Mouse (Mus musculus) brain, embryonic 14.5 days (tissue): ENCODE results near the gene Tgm6. TPM values are rescaled to one million over a fixed set of nuclear protein-coding genes. Genes with fewer than 3 reads are reported as not detected.

Source experiments
- DNase-seq: peaks from one replicate; pipeline ENCODE4 v3.0.0-alpha.2; 2011; ENCODE audit warnings: low read depth
- CTCF ChIP-seq: fragments of 200-500 bp; IDR thresholded peaks from 2 replicates; pipeline ENCODE4 v1.5.1; 2012; ENCODE audit warnings: inconsistent platforms, mild to moderate bottlenecking, moderate library complexity, borderline replicate concordance; ENCODE audit not compliant: insufficient read depth, insufficient read length; ENCODE audit errors: extremely low read depth
- POLR2A ChIP-seq: fragments of 200-500 bp; IDR thresholded peaks from 2 replicates; pipeline ENCODE4 v1.6.1; 2012; ENCODE audit warnings: mild to moderate bottlenecking, inconsistent platforms, borderline replicate concordance; ENCODE audit not compliant: poor library complexity, insufficient read depth, insufficient read length, severe bottlenecking; ENCODE audit errors: extremely low read depth
- polyA plus RNA-seq: library from polyadenylated mRNA; depleted of rRNA; stranded (reverse); fragments of >200 nt; gene quantifications from 2 replicates; pipeline ENCODE4 v1.2.3, GENCODE M21; 2012; rRNA removed

Gene Tgm6
- polyA plus RNA-seq, result 0.18 and 0.23 TPM in 2 replicates

- TF ChIP-seq CTCF (no peak), POLR2A (no peak)
- DNase-seq, result no peak
Observed at GRCm38 (mm10) chr2:130112116-130112515, at the start of gene Tgm6. TSS of gene Tgm6 (plus strand) at chr2:130112416.

GRCm38 (mm10) chr2:130068228-130068627, 44.0 kb upstream of the Tgm6 start:
- DNase-seq, result peak; percentile 69
- TF ChIP-seq POLR2A (no peak), CTCF (peak; percentile 54; the same call in 1 of the 2 replicates)

GRCm38 (mm10) chr2:130070396-130070795, 41.8 kb upstream of the Tgm6 start:
- no peak for TF ChIP-seq POLR2A
- TF ChIP-seq CTCF, result no peak
- no peak for DNase-seq

- DNase-seq, result peak; percentile 57
- no peak for TF ChIP-seq CTCF
- no peak for TF ChIP-seq POLR2A
Observed at GRCm38 (mm10) chr2:130112804-130113203, 588 bp downstream of the Tgm6 start.

DNA sequence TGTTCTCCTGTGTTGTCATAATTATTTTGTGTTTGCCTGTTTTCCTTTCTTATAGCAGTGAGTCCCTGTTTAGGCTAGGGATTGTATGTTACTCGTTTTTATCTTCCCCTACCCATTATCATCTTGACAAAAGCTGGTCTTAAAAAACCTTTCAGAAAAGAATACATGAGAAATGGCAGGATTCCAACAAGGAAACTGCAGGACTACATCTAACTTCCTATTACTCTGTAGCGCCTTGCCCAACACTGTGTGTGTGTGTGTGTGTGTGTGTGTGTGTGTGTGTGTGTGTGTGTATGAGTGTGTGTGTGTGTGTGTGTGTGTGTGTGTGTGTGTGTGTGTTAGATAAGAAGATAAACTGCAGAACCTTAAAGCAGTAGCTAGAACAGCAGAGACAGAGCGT, 1.2 kb downstream of the Tgm6 start:
- no peak for TF ChIP-seq POLR2A
- no peak for TF ChIP-seq CTCF
- peak; percentile 65 for DNase-seq

DNA sequence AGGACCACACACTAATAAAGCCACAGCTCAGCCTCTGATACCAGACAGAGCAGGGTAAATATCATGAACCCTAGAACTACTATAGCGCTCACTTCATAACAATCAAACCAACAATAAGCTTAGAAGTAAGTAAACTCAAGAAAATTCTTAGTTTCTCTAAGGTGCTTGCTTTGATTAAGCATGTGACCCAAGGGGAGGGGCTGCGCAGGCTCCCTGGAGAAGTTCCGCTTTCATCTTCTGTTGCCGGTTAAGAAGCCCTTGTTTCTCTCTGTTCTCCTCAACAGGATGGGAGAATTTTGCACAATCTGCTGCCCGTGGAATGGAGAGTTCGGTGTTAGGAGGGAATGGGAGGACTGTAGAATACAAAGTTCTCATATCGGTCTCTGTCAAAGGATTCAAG, 6.4 kb downstream of the Tgm6 start:
- no peak for TF ChIP-seq CTCF
- no peak for TF ChIP-seq POLR2A
- no peak for DNase-seq

DNA sequence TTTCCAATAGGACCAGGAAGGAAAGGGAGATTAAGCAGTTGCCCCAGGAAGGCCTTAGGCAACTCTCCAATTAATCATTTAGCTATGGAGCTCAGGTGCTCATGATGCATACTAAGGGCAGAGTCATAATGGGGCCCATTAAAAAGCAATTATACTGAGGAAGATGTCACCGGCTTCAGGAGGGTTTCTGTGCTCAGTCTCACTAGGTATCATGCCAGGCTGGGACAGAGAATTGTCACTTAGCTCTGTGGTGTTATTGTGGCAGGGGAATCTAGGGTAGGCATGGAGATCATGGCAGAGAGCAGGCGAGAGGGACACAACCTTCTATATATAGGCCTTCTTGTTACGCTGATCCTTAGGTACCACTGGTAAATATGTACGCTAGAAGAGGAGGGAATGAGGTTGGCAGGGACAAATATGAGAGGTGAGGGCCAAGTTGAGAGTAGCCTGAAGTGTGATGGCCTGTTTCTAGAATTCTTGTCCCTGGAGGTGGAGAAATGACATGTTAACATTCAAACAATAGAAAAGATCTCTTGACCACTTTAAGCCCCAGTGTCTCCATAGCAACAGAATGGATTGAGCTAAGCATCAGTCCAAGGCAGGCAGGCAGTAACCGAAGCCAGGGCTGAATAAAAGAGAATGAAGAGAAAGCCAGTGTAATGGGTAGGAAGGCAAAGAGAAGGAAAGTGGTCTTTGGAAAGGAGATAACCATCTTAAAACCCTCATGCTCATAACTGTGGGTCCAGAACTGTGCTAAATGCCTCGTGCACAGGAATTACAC, 13.3 kb downstream of the Tgm6 start:
- peak; percentile 73 for DNase-seq
- no peak for TF ChIP-seq CTCF
- no peak for TF ChIP-seq POLR2A

DNA sequence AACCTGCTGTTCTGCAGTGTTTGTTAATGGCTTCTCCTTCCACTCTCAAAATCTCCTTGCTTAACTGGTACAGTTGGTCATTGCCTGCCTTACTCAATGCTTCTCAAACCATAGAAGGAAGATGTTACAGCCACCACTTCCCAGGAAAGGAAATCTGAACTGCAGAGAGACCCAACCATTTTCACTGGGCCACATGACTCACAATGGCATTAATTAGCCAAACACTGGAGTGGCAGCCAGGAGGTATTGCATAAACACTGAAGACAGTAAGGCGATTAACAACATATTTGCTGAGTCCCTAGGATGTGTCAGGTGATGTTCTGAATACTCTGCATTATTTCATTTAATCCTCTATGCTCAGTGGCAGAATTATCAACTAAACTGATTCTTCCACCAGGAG, 13.9 kb downstream of the Tgm6 start:
- peak; percentile 13 for DNase-seq
- TF ChIP-seq CTCF, result no peak
- TF ChIP-seq POLR2A, result no peak

GRCm38 (mm10) chr2:130129687-130130086, 17.5 kb downstream of the Tgm6 start:
- no peak for DNase-seq
- TF ChIP-seq POLR2A (no peak), CTCF (no peak)

GRCm38 (mm10) chr2:130143011-130143410, 30.8 kb downstream of the Tgm6 start:
- TF ChIP-seq POLR2A, result no peak
- TF ChIP-seq CTCF, result no peak
- DNase-seq, result no peak

GRCm38 (mm10) chr2:130144703-130145324, 32.6 kb downstream of the Tgm6 start:
- DNase-seq, result peak; percentile 30
- TF ChIP-seq POLR2A (no peak), CTCF (no peak)
